Mouse (Mus musculus) G1E (cell line): Measurements from ENCODE around the gene Ubr4. TPM values are rescaled to one million over a fixed set of nuclear protein-coding genes. Genes with fewer than 3 reads are reported as not detected.

ENCODE experiments used
- ATAC-seq: 2 replicates; pipeline ENCODE4 v1.8.0; 2016; ENCODE audit warnings: mild to moderate bottlenecking; ENCODE audit not compliant: insufficient number of reproducible peaks, poor library complexity, low FRiP score, severe bottlenecking; ENCODE audit errors: extremely low read depth
- DNase-seq: peaks from one replicate; pipeline ENCODE4 v3.0.0; 2012; ENCODE audit warnings: low spot score
- H3K27me3 ChIP-seq: 2 replicates; pipeline ENCODE4 v1.6.1; 2012; ENCODE audit warnings: mild to moderate bottlenecking, low read length, inconsistent platforms; ENCODE audit not compliant: insufficient read depth
- H3K36me3 ChIP-seq: replicated peaks from 2 replicates; pipeline ENCODE3; 2012; ENCODE audit warnings: mild to moderate bottlenecking, inconsistent platforms
- H3K4me1 ChIP-seq: 2 replicates; pipeline ENCODE4 v1.6.1; 2012; ENCODE audit warnings: low read depth, low read length, inconsistent platforms, mixed read lengths; ENCODE audit not compliant: insufficient read depth
- H3K4me3 ChIP-seq: 2 replicates; pipeline ENCODE4 v1.5.1; 2012; ENCODE audit warnings: low read depth, mild to moderate bottlenecking, inconsistent platforms, low read length, moderate library complexity, mixed read lengths
- H3K9me3 ChIP-seq: replicated peaks from 2 replicates; pipeline ENCODE4 v1.6.1; 2012; ENCODE audit warnings: inconsistent platforms
- CTCF ChIP-seq: IDR thresholded peaks from 2 replicates; pipeline ENCODE4 v1.5.1; 2012; ENCODE audit warnings: low read depth, low read length, inconsistent platforms, mixed read lengths
- GATA1 ChIP-seq: IDR thresholded peaks from 2 replicates; pipeline ENCODE4 v1.6.1; 2012; ENCODE audit warnings: borderline replicate concordance, low read length, inconsistent platforms, mixed read lengths
- GATA2 ChIP-seq: IDR thresholded peaks from 2 replicates; pipeline ENCODE4 v1.6.1; 2012; ENCODE audit warnings: low read depth, low read length, inconsistent platforms, borderline replicate concordance
- POLR2AphosphoS5 ChIP-seq: IDR thresholded peaks from 2 replicates; pipeline ENCODE4 v1.6.1; 2012; ENCODE audit warnings: low read depth, low read length, inconsistent platforms; ENCODE audit not compliant: insufficient replicate concordance
- TAL1 ChIP-seq: conservative IDR thresholded peaks from 2 replicates; pipeline ENCODE4 v1.6.1; 2012; ENCODE audit warnings: low read depth, low read length, inconsistent platforms, mixed read lengths
- polyA plus RNA-seq: library from polyadenylated mRNA; stranded (reverse); fragments of >175 nt; gene quantifications from 2 replicates; pipeline ENCODE4 v1.2.3, GENCODE M21; 2012
- total RNA-seq, 2 experiments: library from RNA; stranded (forward) in 1 of 2; stranded (reverse) in 1 of 2; fragments of 200-1000 nt in 1 of 2; fragments of >200 nt in 1 of 2; fragmentation: Nextera tagmentation in 1 of 2; gene quantifications; 2 replicates each; pipeline ENCODE4 v1.2.3; 2014 to 2017

Ubr4 gene
- total and polyA plus RNA-seq, 3 experiments = 62.2 to 393 (median 132) TPM

DNA sequence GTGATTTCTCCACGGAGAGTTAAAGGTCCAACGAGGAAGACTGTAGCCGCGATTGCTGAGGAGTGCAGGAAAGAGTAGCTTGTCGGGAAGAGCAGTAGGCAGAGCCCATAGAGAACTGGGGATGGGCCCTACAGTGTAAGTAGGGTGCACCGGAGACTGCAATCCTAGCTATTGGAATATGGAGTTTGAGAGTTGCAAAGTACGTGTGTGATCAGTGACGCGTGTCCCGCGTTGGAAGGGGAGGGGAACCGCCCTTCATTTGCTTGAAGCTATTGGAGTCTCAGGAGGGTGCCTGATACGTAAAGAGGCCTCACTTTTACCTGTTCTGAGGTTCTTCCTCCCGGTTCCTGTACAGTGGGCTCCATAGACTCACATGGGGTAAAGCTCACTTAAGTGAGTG lies 40.7 kb upstream of the Ubr4 start:
- TF ChIP-seq GATA2 (no peak), CTCF (no peak), GATA1 (no peak), TAL1 (no peak), POLR2AphosphoS5 (no peak)
- no peak for DNase-seq
- H3K27me3 ChIP-seq = no peaks in the 10 kb centered on the region
- H3K9me3 ChIP-seq = no peaks in the 10 kb centered on the region
- H3K4me1 ChIP-seq = peaks cover 45% of the 10 kb centered on the region
- no peak for ATAC-seq
- peaks cover 42% of the 10 kb centered on the region for H3K36me3 ChIP-seq
- peak overlapping the region; percentile 94 for H3K4me3 ChIP-seq

DNA sequence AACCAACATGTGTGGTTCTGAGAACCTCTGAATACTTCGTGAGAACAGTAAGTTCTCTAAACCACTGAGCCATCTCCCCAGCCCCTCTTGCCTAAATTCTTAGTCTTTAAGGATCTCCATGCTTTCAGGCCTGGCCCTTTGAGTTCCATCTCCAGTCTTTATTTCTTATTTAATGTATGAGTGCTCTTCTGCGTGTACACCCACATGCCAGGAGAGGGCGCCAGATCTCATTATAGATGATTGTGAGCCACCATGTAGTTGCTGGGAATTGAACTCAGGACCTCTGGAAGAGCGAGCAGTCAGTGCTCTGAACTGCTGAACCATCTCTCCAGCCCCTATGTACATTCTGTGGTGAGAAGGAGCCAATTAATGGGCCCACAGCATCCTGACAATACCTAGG lies 39.8 kb upstream of the Ubr4 start:
- ATAC-seq (no peak), DNase-seq (no peak)
- no peak for TF ChIP-seq GATA2
- TF ChIP-seq POLR2AphosphoS5 = no peak
- TF ChIP-seq GATA1 = no peak
- no peak for TF ChIP-seq TAL1
- peak; percentile 62 for TF ChIP-seq CTCF
- Histone ChIP-seq H3K27me3 (no peaks in the 10 kb centered on the region), H3K4me1 (peaks cover 43% of the 10 kb centered on the region), H3K4me3 (no peak overlapping the region), H3K9me3 (no peaks in the 10 kb centered on the region), H3K36me3 (peaks cover 44% of the 10 kb centered on the region)

DNA sequence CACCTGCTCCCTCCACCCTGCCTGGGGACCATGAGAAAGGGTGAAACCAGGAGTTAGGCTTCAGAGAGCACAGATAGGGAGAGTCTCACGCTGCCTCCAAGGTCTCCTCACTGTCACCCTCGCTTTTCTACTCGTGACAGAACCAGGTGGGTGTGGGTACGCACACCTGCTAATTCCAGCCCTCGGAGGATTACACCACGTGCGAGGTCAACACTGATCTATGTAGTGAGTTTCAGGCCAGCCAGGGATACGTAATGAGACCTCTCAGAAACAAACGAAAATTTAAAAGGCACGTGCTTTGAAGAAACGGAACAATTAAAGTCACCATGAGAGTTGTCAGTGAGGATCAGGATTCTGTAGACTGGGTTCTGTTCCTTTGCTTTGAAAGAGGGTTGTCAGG lies 34.0 kb upstream of the Ubr4 start:
- no peaks in the 10 kb centered on the region for H3K9me3 ChIP-seq
- H3K27me3 ChIP-seq = no peaks in the 10 kb centered on the region
- TF ChIP-seq TAL1 (no peak), GATA1 (no peak), CTCF (no peak), GATA2 (no peak), POLR2AphosphoS5 (no peak)
- peaks cover 5% of the 10 kb centered on the region; the same call in 1 of the 2 replicates for H3K4me1 ChIP-seq
- no peak overlapping the region for H3K4me3 ChIP-seq
- H3K36me3 ChIP-seq = peaks cover 57% of the 10 kb centered on the region
- DNase-seq (no peak), ATAC-seq (no peak)

DNA sequence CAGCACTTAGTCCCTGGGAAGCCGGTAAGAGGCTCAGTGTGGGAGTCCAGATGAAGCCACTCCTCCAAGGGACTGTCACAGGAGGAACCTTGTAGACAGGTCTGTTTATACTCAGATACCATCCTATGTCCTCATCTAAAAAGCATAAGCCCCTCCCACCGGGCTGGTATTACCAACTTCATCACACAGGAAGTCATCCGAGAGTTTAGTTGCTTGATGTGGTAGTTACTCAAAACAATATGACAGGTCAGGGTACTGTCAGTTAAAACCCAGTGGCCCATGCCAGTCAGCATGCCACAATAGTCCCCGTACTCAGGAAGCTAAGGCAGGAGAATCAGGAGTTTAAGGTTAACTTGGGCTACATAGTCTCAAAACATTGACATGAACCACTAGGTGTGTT lies 32.7 kb upstream of the Ubr4 start:
- H3K4me1 ChIP-seq = peaks cover 5% of the 10 kb centered on the region; the same call in 1 of the 2 replicates
- H3K36me3 ChIP-seq = peaks cover 47% of the 10 kb centered on the region
- H3K4me3 ChIP-seq = no peak overlapping the region
- no peak for ATAC-seq
- peaks cover 2% of the 10 kb centered on the region; the same call in 1 of the 2 replicates for H3K9me3 ChIP-seq
- no peak for DNase-seq
- no peaks in the 10 kb centered on the region for H3K27me3 ChIP-seq
- no peak for TF ChIP-seq TAL1
- no peak for TF ChIP-seq GATA2
- TF ChIP-seq CTCF = no peak
- TF ChIP-seq POLR2AphosphoS5 = no peak
- TF ChIP-seq GATA1 = no peak

DNA sequence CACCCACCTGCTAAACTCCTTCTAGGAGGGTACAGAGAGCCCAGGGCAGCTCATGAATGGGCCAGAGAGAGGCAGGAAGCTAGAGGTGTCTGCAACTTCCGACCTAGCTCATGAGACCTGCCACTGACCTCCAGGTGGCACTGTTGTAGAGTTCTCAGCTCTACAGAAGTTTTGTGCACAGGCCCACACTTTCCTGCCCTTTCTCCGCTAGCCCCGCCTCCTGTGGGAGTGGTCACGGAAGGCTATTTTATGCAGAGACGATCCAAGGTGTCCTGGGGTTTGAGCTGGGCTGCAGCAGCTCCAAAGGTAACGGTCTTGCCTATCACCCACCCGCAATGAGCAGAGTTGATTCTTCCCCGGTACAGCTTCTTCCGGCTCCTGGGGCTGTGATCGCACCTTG lies 21.8 kb upstream of the Ubr4 start:
- Histone ChIP-seq H3K4me1 (peaks cover 49% of the 10 kb centered on the region), H3K36me3 (peaks cover 15% of the 10 kb centered on the region), H3K4me3 (peak overlapping the region; percentile 71), H3K27me3 (no peaks in the 10 kb centered on the region), H3K9me3 (no peaks in the 10 kb centered on the region)
- ATAC-seq = peak; percentile 83
- TF ChIP-seq POLR2AphosphoS5 = no peak
- peak; percentile 38; the same call in 1 of the 2 replicates for TF ChIP-seq CTCF
- peak; percentile 70 for DNase-seq

DNA sequence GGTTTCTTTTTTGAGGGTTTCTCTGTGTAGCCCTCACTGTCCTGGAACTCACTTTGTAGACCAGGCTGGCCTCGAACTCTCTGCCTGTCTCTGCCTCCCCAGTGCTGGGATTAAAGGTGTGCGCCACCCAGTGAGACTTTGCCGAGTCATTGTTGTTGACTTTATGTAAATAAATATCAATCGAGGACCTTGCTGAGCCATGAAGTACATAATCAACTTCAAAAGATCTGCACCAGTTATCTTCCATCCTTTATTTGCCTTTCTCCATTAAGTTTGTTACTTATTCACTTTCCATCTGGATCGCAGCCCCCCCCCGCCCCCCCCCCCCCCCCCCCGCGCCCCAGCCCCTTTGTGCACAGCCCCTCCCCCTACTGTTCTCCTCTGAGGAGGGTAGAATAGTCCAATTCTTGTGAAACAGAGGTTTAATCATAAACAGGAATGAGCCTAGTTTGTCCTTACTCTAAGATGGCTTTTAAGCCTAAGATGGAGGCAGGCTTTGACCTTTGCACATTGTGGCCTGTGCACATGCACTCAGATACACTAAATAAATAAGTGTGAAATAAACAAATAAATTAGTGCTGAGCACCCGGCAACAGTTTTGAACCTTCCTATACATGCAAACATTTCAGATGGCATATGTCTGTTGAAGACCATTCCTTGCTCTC lies 17.6 kb upstream of the Ubr4 start:
- TF ChIP-seq GATA2 = no peak
- no peak for TF ChIP-seq CTCF
- no peak for TF ChIP-seq POLR2AphosphoS5
- no peak for TF ChIP-seq TAL1
- no peak for TF ChIP-seq GATA1
- DNase-seq (no peak), ATAC-seq (no peak)
- Histone ChIP-seq H3K36me3 (peaks cover 15% of the 10 kb centered on the region), H3K4me1 (peaks cover 69% of the 10 kb centered on the region), H3K27me3 (no peaks in the 10 kb centered on the region), H3K9me3 (no peaks in the 10 kb centered on the region), H3K4me3 (peak overlapping the region; percentile 30; the same call in 1 of the 2 replicates)
